Mouse (Mus musculus): ENCODE data around the gene Sergef. TPM values are rescaled to one million over a fixed set of nuclear protein-coding genes. Genes with fewer than 3 reads are reported as not detected.

Sergef gene
- polyA plus RNA-seq, 1 experiment from 2014 or later = 4.9 TPM

DNA sequence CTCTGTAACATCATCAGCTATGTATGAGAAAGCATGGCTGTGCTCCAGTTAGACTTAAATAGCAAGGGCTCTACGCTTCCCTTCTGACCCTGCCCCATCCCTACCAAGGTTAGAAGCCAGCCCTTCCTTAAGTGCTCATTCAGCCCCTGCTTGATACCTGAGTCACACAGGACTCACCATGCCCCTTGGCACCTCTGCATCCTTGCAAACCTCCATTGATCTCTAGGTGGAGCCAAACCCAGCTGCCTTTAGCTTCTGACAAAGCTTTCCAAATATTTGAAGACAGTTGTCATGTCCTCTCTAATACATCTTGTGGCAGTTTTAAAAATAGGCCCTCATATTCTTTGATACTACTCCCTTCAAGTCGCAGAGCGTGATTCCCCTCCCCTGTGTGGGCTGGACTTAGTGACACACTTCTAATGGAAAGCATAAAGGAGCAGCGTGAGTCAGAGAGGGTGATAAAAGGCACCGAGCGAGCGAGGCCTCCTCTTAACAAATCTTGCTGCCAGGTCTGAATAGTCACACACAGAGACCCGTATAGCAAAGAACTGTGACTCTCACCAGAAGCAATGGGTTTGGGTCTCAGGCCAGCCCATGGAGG, 11.1 kb downstream of the Sergef start:
- H3K27ac ChIP-seq (ENCODE audit: low read length) = no peak overlapping the region
- no peaks in the 10 kb centered on the region for H3K27me3 ChIP-seq (ENCODE audit: control insufficient read depth, insufficient read depth, low read depth, low read length)
- H3K36me3 ChIP-seq (ENCODE audit: control insufficient read depth, insufficient read depth) = no peaks in the 10 kb centered on the region
- H3K4me1 ChIP-seq (ENCODE audit: control insufficient read depth, low read depth, low read length) = no peaks in the 10 kb centered on the region
- no peak overlapping the region for H3K4me2 ChIP-seq (ENCODE audit: low read depth, low read length)
- 76% methylated on average over 8 of the region's 8 CpGs for WGBS (ENCODE audit: insufficient replicate concordance)
- no peak for ATAC-seq (ENCODE audit: low read depth)
- H3K9me3 ChIP-seq (replicated peaks; ENCODE audit: control insufficient read depth, low read length) = no peaks in the 10 kb centered on the region
- H3K4me3 ChIP-seq (ENCODE audit: low read depth, low read length) = no peak overlapping the region
- H3K9ac ChIP-seq (ENCODE audit: low read depth, low read length) = no peak overlapping the region

DNA sequence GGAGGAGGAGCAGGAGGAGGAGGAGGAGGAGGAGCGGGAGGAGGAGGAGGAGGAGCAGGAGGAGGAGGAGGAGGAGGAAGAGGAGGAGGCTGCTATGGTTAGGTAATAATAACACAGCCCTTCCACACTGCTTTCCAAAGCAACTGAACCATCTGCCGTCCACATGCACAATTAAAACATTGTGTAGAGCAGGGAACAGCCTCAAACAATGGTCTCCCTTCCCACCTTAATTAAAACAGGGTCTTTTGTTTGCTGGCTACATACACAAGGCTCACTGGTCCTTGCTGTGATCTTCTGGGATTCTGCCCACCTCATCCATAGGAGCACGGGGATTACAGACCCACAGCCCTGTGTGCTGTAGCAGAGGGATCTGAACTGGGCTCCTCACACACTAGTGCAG, 15.6 kb downstream of the Sergef start:
- Histone ChIP-seq H3K9me3 (replicated peaks; ENCODE audit: control insufficient read depth, low read length) (no peaks in the 10 kb centered on the region), H3K4me3 (ENCODE audit: low read depth, low read length) (no peak overlapping the region), H3K36me3 (ENCODE audit: control insufficient read depth, insufficient read depth) (peaks cover 2% of the 10 kb centered on the region; the same call in 1 of the 2 replicates), H3K27ac (ENCODE audit: low read length) (no peak overlapping the region), H3K9ac (ENCODE audit: low read depth, low read length) (no peak overlapping the region), H3K4me1 (ENCODE audit: control insufficient read depth, low read depth, low read length) (no peaks in the 10 kb centered on the region), H3K27me3 (ENCODE audit: control insufficient read depth, insufficient read depth, low read depth, low read length) (no peaks in the 10 kb centered on the region), H3K4me2 (ENCODE audit: low read depth, low read length) (no peak overlapping the region)
- 74% methylated on average over 2 of the region's 3 CpGs for WGBS (ENCODE audit: insufficient replicate concordance)
- ATAC-seq (ENCODE audit: low read depth) = no peak

DNA sequence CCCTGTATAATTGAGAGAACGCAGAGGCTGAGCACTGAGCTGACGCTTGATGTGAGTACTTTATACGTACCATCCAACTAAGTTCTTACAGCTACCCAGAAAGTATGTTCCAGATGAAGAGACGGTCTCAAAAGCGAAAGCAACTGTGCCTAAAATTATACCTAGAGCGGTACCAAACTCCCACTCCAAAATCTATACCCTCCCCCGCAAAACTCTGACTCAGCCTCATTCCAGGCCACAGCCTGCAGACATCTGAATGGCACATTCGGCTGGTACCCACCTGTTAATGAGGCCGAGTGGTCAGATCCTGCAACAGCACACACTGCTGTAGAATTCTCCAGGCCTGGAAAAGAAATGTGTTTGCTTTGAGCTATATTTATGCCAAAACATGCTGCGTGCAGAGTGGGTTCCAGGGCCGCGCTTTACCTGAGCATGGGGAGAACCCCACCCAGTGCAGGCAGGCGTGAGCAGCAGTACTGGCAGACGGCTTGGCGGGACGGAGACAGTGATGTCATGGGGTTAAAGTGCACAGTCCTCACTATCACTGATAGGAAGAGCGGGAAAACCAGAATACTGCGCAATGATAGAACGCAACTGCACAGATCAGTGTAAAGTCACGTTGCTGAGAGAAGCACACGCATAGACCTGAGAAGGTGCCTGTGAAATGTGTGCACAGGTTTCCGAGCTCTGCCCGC, 21.0 kb downstream of the Sergef start:
- Histone ChIP-seq H3K27me3 (ENCODE audit: control insufficient read depth, insufficient read depth, low read depth, low read length) (no peaks in the 10 kb centered on the region), H3K4me1 (ENCODE audit: control insufficient read depth, low read depth, low read length) (no peaks in the 10 kb centered on the region; the same call in 1 of the 2 replicates), H3K36me3 (ENCODE audit: control insufficient read depth, insufficient read depth) (peaks cover 2% of the 10 kb centered on the region; the same call in 1 of the 2 replicates), H3K4me2 (ENCODE audit: low read depth, low read length) (no peak overlapping the region), H3K9ac (ENCODE audit: low read depth, low read length) (no peak overlapping the region), H3K9me3 (replicated peaks; ENCODE audit: control insufficient read depth, low read length) (no peaks in the 10 kb centered on the region), H3K4me3 (ENCODE audit: low read depth, low read length) (no peak overlapping the region), H3K27ac (ENCODE audit: low read length) (no peak overlapping the region)
- no peak for ATAC-seq (ENCODE audit: low read depth)
- 77% methylated on average over 23 of the region's 23 CpGs for WGBS (ENCODE audit: insufficient replicate concordance)

DNA sequence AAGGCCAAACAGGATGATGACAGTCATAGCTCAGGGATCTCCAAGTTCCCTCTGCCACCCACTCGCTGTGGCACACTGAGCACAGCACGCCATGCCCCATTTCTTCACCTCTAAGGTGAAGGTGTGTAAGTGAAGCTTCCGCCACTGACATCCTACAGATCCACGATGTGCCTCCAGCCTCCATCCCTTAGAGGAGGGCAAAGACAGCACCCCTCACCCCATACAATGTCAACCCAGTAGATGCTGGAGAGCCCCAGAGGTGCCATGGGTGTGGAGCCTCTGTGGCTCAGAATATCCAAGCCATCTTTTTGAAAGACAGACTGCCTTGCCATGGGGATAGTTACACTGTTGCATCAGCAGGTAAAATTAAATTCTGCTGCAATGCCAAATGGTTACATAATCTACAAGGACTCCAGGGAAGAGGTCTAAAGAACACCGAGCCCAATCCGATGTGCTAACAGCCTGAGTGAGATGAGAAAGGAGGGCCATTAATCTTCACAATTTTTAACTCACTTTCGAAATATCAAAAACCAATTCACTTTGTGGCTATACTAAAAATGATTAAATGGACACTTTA, 23.1 kb downstream of the Sergef start:
- H3K4me1 ChIP-seq (ENCODE audit: control insufficient read depth, low read depth, low read length) = no peaks in the 10 kb centered on the region; the same call in 1 of the 2 replicates
- H3K9me3 ChIP-seq (replicated peaks; ENCODE audit: control insufficient read depth, low read length) = no peaks in the 10 kb centered on the region
- H3K27me3 ChIP-seq (ENCODE audit: control insufficient read depth, insufficient read depth, low read depth, low read length) = no peaks in the 10 kb centered on the region
- peaks cover 2% of the 10 kb centered on the region; the same call in 1 of the 2 replicates for H3K36me3 ChIP-seq (ENCODE audit: control insufficient read depth, insufficient read depth)
- H3K9ac ChIP-seq (ENCODE audit: low read depth, low read length) = no peak overlapping the region
- H3K4me3 ChIP-seq (ENCODE audit: low read depth, low read length) = no peak overlapping the region
- ATAC-seq (ENCODE audit: low read depth) = no peak
- H3K27ac ChIP-seq (ENCODE audit: low read length) = no peak overlapping the region
- WGBS (ENCODE audit: insufficient replicate concordance) = 70% methylated on average over 7 of the region's 7 CpGs
- H3K4me2 ChIP-seq (ENCODE audit: low read depth, low read length) = no peak overlapping the region

DNA sequence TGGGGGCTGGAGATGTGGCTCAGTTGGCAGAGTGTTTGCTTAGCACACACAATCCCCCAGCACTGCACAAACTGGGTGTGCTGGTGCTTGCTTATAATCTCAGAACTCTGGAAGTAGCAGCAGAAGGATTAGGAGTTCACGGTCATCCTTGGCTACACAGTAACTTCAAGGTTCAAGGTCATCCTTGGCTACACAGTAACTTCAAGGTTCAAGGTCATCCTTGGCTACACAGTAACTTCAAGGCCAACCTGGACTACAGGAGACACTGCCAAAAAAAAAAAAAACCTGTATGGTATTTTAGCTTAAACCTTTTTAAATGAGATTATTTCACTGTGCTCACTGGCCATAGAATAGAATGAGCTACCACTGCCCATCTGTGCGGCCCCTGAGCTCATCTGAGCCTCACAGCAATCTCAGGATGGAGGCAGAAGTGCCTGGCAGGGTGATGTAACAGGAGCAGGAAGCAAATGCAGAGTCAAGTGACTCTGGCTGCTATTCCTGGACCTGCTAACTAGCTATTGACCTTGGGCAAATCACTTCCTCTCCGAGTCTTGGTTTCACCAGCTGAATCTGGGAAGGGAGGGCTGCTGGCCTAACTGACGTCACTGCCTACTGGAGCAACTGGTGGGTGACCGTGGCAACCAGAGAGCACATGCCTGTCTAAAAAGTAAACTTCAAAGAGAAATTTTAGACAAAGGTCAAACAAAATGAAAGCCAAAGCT, 24.2 kb downstream of the Sergef start:
- H3K27me3 ChIP-seq (ENCODE audit: control insufficient read depth, insufficient read depth, low read depth, low read length) = no peaks in the 10 kb centered on the region
- no peak overlapping the region for H3K4me2 ChIP-seq (ENCODE audit: low read depth, low read length)
- H3K9ac ChIP-seq (ENCODE audit: low read depth, low read length) = no peak overlapping the region
- peaks cover under 1% of the 10 kb centered on the region; the same call in 1 of the 2 replicates for H3K36me3 ChIP-seq (ENCODE audit: control insufficient read depth, insufficient read depth)
- no peaks in the 10 kb centered on the region for H3K9me3 ChIP-seq (replicated peaks; ENCODE audit: control insufficient read depth, low read length)
- no peaks in the 10 kb centered on the region; the same call in 1 of the 2 replicates for H3K4me1 ChIP-seq (ENCODE audit: control insufficient read depth, low read depth, low read length)
- ATAC-seq (ENCODE audit: low read depth) = peak; percentile 41; the same call in 1 of the 2 replicates
- H3K27ac ChIP-seq (ENCODE audit: low read length) = no peak overlapping the region
- H3K4me3 ChIP-seq (ENCODE audit: low read depth, low read length) = no peak overlapping the region
- WGBS (ENCODE audit: insufficient replicate concordance) = 46% methylated on average over 5 of the region's 5 CpGs

DNA sequence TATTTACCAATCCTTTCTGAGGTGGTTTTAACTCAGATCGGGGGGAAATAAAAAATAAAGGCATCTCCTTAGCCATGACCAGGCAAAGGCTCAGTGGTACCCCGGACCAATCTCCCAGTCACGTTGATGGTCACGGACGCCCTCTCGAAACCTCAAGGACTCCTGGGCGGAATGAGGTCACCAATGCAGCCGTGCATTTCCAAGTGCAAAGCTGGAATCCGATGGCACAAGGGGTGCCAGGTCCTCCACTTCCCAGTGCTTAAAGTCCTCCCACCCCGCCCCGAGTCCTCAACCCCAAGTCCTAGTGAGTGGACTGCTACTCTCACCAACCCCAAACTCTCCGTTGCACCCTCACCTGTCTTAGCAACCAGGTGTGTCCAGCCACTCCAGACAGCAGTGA, 25.3 kb downstream of the Sergef start:
- no peak overlapping the region for H3K27ac ChIP-seq (ENCODE audit: low read length)
- WGBS (ENCODE audit: insufficient replicate concordance) = 80% methylated on average over 12 of the region's 12 CpGs
- no peak for ATAC-seq (ENCODE audit: low read depth)

DNA sequence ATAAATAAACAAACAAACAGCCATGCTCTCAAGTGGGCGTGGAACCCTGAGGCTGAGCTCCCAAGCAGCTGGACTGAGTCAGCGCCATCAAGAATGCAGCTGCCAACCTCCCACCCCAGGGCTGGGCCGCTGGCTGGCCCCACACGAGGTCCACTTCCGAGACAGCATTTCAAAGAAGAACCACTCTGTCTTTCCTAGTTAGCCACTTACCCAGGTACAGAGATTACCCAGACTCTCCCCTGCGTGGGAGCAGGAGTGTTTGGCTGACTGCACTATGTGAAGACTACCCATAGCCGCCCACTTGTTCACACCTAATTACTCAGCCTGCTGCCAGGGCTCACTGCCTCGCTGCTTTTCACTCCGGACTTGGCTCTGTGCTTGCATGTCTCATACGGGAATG, 26.5 kb downstream of the Sergef start:
- H3K4me1 ChIP-seq (ENCODE audit: control insufficient read depth, low read depth, low read length) = no peaks in the 10 kb centered on the region; the same call in 1 of the 2 replicates
- no peaks in the 10 kb centered on the region for H3K36me3 ChIP-seq (ENCODE audit: control insufficient read depth, insufficient read depth)
- no peak overlapping the region for H3K4me3 ChIP-seq (ENCODE audit: low read depth, low read length)
- H3K27ac ChIP-seq (ENCODE audit: low read length) = no peak overlapping the region
- 72% methylated on average over 10 of the region's 10 CpGs for WGBS (ENCODE audit: insufficient replicate concordance)
- no peak overlapping the region for H3K4me2 ChIP-seq (ENCODE audit: low read depth, low read length)
- ATAC-seq (ENCODE audit: low read depth) = no peak
- no peaks in the 10 kb centered on the region for H3K27me3 ChIP-seq (ENCODE audit: control insufficient read depth, insufficient read depth, low read depth, low read length)
- no peak overlapping the region for H3K9ac ChIP-seq (ENCODE audit: low read depth, low read length)
- no peaks in the 10 kb centered on the region for H3K9me3 ChIP-seq (replicated peaks; ENCODE audit: control insufficient read depth, low read length)

More for the DNA sequence above, 25.3 kb downstream of the Sergef start:
- Histone ChIP-seq H3K9me3 (replicated peaks; ENCODE audit: control insufficient read depth, low read length) (no peaks in the 10 kb centered on the region), H3K4me3 (ENCODE audit: low read depth, low read length) (no peak overlapping the region), H3K4me1 (ENCODE audit: control insufficient read depth, low read depth, low read length) (no peaks in the 10 kb centered on the region; the same call in 1 of the 2 replicates), H3K27me3 (ENCODE audit: control insufficient read depth, insufficient read depth, low read depth, low read length) (no peaks in the 10 kb centered on the region), H3K36me3 (ENCODE audit: control insufficient read depth, insufficient read depth) (no peaks in the 10 kb centered on the region), H3K4me2 (ENCODE audit: low read depth, low read length) (no peak overlapping the region), H3K9ac (ENCODE audit: low read depth, low read length) (no peak overlapping the region)

DNA sequence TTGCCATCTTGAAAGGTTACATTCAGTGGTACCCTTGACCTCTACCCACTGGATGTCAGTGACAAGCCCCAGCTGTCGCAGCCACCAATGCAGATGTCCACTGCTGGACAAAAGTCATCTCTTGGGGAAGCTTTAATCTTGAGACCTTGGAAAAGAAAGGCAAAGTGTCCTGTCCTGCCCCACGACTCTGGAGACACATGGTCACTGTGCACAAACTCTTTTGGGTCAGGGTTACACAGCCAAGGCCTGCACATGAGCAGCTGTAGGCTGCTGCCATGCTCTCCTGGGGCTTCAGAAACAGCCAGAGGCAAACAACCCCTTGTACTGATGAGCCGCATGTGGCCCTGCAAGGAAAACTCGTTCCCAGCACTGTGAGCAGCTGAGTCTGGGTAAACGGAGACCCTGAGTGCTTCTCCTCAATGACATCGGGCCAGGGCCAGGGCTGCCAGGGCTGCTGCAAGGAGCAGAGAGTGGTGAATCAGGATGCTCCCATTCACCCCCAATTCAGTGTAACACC, 27.1 kb downstream of the Sergef start:
- WGBS (ENCODE audit: insufficient replicate concordance) = 67% methylated on average over 6 of the region's 6 CpGs
- Histone ChIP-seq H3K36me3 (ENCODE audit: control insufficient read depth, insufficient read depth) (no peaks in the 10 kb centered on the region), H3K9ac (ENCODE audit: low read depth, low read length) (no peak overlapping the region), H3K27me3 (ENCODE audit: control insufficient read depth, insufficient read depth, low read depth, low read length) (no peaks in the 10 kb centered on the region), H3K4me3 (ENCODE audit: low read depth, low read length) (no peak overlapping the region), H3K27ac (ENCODE audit: low read length) (no peak overlapping the region), H3K4me1 (ENCODE audit: control insufficient read depth, low read depth, low read length) (no peaks in the 10 kb centered on the region; the same call in 1 of the 2 replicates), H3K4me2 (ENCODE audit: low read depth, low read length) (no peak overlapping the region), H3K9me3 (replicated peaks; ENCODE audit: control insufficient read depth, low read length) (no peaks in the 10 kb centered on the region)
- no peak for ATAC-seq (ENCODE audit: low read depth)

All from liver, embryonic 16.5 days (tissue).